Mouse (Mus musculus) midbrain, embryonic 15.5 days (tissue): ENCODE data around the gene Ccdc106. TPM values are rescaled to one million over a fixed set of nuclear protein-coding genes. Genes with fewer than 3 reads are reported as not detected.
"Not testable (repeated sequence)": the region's sequence is repeated elsewhere in the genome, so short reads cannot be mapped to it uniquely, and the experiment has no call there.

ENCODE experiments used
- ATAC-seq: fragments of 200-750 bp; cut with Nextera tagmentation; replicated peaks from 2 replicates; pipeline ENCODE4 v1.8.0; 2017; ENCODE audit warnings: moderate TSS enrichment
- H3K27ac ChIP-seq: fragments of 300-500 bp; sonication (generic); 2 replicates; pipeline ENCODE4 v1.5.1; 2015; ENCODE audit warnings: mild to moderate bottlenecking, inconsistent platforms
- H3K27me3 ChIP-seq: fragments of 300-500 bp; sonication (generic); replicated peaks from 2 replicates; pipeline ENCODE4 v1.6.1; 2015; ENCODE audit warnings: inconsistent platforms
- H3K36me3 ChIP-seq: fragments of 300-500 bp; sonication (generic); replicated peaks from 2 replicates; pipeline ENCODE4 v1.6.1; 2015; ENCODE audit warnings: inconsistent platforms
- H3K4me1 ChIP-seq: fragments of 300-500 bp; sonication (generic); 2 replicates; pipeline ENCODE4 v1.6.1; 2015; ENCODE audit warnings: inconsistent platforms
- H3K4me2 ChIP-seq: fragments of 300-500 bp; sonication (generic); 2 replicates; pipeline ENCODE4 v1.6.1; 2015; ENCODE audit warnings: inconsistent platforms, mild to moderate bottlenecking, moderate library complexity
- H3K4me3 ChIP-seq: fragments of 300-500 bp; sonication (generic); 2 replicates; pipeline ENCODE4 v1.5.1; 2015; ENCODE audit warnings: mild to moderate bottlenecking, inconsistent platforms
- H3K9ac ChIP-seq: fragments of 300-500 bp; sonication (generic); 2 replicates; pipeline ENCODE4 v1.6.1; 2015; ENCODE audit warnings: mild to moderate bottlenecking, inconsistent platforms
- H3K9me3 ChIP-seq: fragments of 300-500 bp; sonication (generic); 2 replicates; pipeline ENCODE4 v1.6.1; 2016; ENCODE audit warnings: inconsistent platforms
- WGBS: fragments of 180-500 bp; shearing (Covaris S2); methylation state at CpG from one replicate; pipeline ENCODE4 v1.1.7; 2015; ENCODE audit warnings: mixed read lengths; 5-methylcytosine and 5-hydroxymethylcytosine counted together
- polyA plus RNA-seq: library from polyadenylated mRNA; unstranded; fragments of >200 nt; fragmentation: Nextera tagmentation; extraction: Ambion mirVana; gene quantifications from 2 replicates; pipeline ENCODE4 v1.2.1, GENCODE M21; 2015

The Ccdc106 gene
- polyA plus RNA-seq, 1 experiment from 2014 or later, result 64.9 TPM

DNA sequence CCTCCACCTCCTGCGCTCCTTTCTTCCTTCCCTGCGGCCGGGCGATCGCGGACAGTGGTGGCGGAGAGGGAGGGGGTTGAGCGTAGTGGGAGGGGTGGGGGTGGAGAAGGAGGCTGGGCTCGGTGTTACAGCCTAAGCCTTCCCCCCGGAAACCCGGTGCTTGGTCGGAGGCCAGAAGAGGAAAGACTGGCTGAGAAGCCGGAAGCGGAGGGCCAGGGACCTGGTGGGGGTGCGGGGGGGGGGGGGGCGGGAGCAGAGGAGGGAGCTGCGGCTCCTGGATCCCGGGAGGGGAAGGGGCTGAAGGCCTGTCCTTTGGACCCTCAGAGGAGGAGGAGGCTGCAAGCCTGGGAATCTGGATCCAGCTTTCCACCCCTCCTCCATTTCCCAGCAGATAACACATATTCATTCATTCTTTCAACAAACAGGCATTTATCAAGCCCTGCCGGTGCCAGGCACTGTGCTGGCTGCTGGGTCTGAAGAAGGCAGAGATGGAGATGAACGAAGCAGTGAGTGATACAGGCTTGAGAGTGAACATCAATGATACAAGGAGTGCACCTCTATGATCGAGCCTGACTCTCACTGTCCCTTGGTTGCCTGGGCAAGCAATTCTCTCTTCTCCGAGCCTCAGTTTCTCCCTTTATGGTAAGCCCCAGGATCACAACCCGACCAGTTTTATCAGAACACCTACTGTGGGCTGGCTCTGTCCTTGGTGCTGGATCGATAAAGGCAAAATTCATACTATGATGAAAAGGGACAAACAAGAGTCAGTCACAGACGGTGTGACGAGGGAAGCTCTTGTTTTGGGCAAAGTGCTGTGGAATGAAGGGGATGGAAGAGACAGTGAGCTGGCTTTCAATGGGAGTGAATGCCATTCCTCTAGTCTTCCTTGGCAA lies 24.1 kb upstream of the Ccdc106 start, which contains the start of gene Zfp579:
Gene Zfp579, minus strand, starts transcription at position 156 of the 893 bp plus-strand sequence.
- Histone ChIP-seq H3K4me3 (peak within 1 kb of the TSS; percentile 82), H3K4me1 (peaks cover 42% of the 10 kb centered on the region), H3K9ac (peak within 1 kb of the TSS; percentile 95), H3K27me3 (no peaks in the 10 kb centered on the region), H3K9me3 (no peaks in the 10 kb centered on the region), H3K36me3 (peaks cover 20% of the 10 kb centered on the region; the same call in 1 of the 2 replicates), H3K27ac (peak within 1 kb of the TSS; percentile 81), H3K4me2 (peak within 1 kb of the TSS; percentile 75)
- peak; percentile 85 for ATAC-seq
- 3% methylated on average over 20 of the region's 26 CpGs for WGBS

DNA sequence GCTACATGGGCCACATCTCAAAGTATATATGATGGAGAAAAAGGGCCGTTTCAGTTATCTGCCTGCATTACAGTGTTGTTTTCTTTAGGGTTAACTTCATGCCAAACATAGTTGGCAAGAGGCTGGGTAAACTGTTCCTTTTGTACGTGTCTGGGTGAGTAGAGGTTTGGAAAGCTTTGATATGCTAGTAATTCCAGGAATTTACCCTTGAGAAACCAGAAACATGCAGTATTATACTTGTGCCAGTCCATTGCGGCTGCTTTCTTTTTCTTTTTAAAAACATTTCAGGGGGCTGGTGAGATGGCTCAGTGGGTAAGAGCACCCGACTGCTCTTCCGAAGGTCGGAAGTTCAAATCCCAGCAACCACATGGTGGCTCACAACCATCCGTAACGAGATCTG lies 23.4 kb upstream of the Ccdc106 start:
- H3K9me3 ChIP-seq, result no peaks in the 10 kb centered on the region
- peaks cover 42% of the 10 kb centered on the region for H3K4me1 ChIP-seq
- no peaks in the 10 kb centered on the region for H3K27me3 ChIP-seq
- peak overlapping the region; percentile 81 for H3K27ac ChIP-seq
- WGBS, result 65% methylated on average over 8 of the region's 8 CpGs
- no peak for ATAC-seq
- peak overlapping the region; percentile 75 for H3K4me2 ChIP-seq
- H3K9ac ChIP-seq, result peak overlapping the region; percentile 63
- peaks cover 14% of the 10 kb centered on the region; the same call in 1 of the 2 replicates for H3K36me3 ChIP-seq
- peak overlapping the region; percentile 82 for H3K4me3 ChIP-seq

DNA sequence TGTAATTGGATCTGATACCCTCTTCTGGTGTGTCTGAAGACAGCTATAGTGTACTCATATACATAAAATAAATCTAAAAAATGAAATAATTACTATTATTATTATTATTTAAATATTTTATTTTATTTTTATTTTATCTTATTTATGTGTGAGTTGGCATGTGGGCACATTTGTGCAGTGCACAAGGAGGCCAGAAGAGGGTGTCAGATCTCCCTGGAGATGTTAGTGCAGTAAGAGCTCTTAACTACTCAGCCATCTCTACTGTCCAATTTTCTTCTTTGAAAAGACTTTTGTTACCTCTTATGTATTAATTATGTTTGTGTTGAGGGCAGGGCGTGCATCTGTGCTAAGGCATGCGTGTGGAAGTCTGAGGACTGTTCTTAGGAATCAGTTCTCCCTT lies 20.5 kb upstream of the Ccdc106 start:
- Histone ChIP-seq H3K27me3 (no peaks in the 10 kb centered on the region), H3K27ac (no peak overlapping the region), H3K9ac (no peak overlapping the region), H3K36me3 (no peaks in the 10 kb centered on the region), H3K4me3 (no peak overlapping the region), H3K4me1 (peaks cover 14% of the 10 kb centered on the region), H3K4me2 (no peak overlapping the region), H3K9me3 (no peaks in the 10 kb centered on the region)
- no peak for ATAC-seq
- 76% methylated on average over 2 of the region's 2 CpGs for WGBS

DNA sequence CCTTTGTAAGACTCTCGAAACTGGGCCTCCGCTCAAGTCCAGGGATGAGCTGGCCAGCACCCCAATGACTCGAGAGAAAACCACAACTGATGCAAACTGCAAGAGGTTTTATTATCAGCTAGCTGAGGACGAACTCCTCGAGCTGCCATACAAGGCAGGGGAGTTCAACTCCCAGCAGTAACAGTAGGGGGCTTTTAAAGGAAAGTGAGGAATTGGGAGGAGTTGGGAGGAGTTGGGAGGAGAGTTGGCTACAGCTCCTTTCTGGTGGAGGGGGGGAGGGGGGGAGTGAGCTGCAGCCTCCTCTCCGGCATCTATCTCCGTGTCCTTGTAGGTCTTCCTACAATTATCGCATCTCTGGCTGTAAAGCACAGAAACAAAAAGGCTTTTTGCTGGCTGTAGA lies 17.5 kb upstream of the Ccdc106 start:
- H3K4me3 ChIP-seq, H3K27ac ChIP-seq, H3K4me1 ChIP-seq, H3K9ac ChIP-seq, ATAC-seq, H3K4me2 ChIP-seq, H3K9me3 ChIP-seq, H3K27me3 ChIP-seq: not testable (repeated sequence)
- 71% methylated on average over 8 of the region's 8 CpGs for WGBS
- peaks cover 15% of the 10 kb centered on the region for H3K36me3 ChIP-seq

GRCm38 (mm10) chr7:5008229-5008628 lies 12.1 kb upstream of the Ccdc106 start:
- no peak for ATAC-seq
- no peak overlapping the region for H3K4me3 ChIP-seq
- H3K9ac ChIP-seq, result no peak overlapping the region
- H3K4me1 ChIP-seq, result peaks cover 1% of the 10 kb centered on the region; the same call in 1 of the 2 replicates
- no peak overlapping the region for H3K27ac ChIP-seq
- H3K9me3 ChIP-seq, result no peaks in the 10 kb centered on the region
- H3K27me3 ChIP-seq, result no peaks in the 10 kb centered on the region
- peaks cover 60% of the 10 kb centered on the region for H3K36me3 ChIP-seq
- 96% methylated on average over 26 of the region's 26 CpGs for WGBS
- no peak overlapping the region for H3K4me2 ChIP-seq

DNA sequence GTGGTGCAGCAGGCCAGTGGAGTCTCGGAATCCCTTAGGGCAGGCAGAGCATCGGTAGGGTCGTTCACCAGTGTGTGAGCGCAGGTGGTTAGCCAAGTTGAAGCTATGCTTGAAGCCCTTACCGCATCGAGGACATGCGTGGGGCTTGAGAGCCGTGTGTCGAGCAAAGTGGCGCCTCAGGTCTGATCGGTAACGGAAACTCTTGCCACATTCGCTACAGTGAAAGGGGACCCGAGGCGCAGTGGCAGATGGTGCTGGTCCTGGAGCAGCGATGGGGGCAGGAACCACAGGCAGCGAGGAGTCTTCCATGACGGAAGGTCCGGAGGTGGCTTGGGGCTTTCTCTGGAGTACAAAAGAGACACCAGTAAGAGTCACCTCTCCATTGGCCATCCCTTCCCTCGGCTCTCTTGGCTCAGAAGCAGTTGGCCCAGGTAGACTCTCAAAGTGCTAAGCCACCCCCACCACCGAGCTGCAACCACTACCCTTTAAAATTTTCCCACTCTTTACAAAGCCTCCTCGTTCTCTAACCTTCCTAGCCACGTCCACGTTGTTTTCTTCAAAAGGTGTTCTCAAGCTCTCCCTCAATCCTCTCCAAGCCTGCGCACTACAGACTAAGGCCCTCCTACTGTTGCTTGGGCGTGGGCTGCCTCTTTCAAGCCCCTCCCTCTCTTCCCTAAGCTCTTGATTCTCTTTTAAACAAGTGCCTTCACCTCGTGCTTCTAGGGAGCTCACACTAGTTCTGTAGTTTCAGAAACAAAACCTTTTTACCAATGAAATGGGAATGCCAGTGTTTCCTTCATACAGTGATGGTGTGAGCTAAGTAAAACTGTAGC lies 7.5 kb upstream of the Ccdc106 start:
- no peak overlapping the region for H3K4me2 ChIP-seq
- H3K27me3 ChIP-seq, result no peaks in the 10 kb centered on the region
- no peak overlapping the region for H3K9ac ChIP-seq
- no peaks in the 10 kb centered on the region for H3K9me3 ChIP-seq
- H3K36me3 ChIP-seq, result peaks cover 46% of the 10 kb centered on the region
- 91% methylated on average over 27 of the region's 27 CpGs for WGBS
- no peak overlapping the region for H3K4me3 ChIP-seq
- H3K27ac ChIP-seq, result no peak overlapping the region
- peaks cover 11% of the 10 kb centered on the region; the same call in 1 of the 2 replicates for H3K4me1 ChIP-seq
- ATAC-seq, result no peak

DNA sequence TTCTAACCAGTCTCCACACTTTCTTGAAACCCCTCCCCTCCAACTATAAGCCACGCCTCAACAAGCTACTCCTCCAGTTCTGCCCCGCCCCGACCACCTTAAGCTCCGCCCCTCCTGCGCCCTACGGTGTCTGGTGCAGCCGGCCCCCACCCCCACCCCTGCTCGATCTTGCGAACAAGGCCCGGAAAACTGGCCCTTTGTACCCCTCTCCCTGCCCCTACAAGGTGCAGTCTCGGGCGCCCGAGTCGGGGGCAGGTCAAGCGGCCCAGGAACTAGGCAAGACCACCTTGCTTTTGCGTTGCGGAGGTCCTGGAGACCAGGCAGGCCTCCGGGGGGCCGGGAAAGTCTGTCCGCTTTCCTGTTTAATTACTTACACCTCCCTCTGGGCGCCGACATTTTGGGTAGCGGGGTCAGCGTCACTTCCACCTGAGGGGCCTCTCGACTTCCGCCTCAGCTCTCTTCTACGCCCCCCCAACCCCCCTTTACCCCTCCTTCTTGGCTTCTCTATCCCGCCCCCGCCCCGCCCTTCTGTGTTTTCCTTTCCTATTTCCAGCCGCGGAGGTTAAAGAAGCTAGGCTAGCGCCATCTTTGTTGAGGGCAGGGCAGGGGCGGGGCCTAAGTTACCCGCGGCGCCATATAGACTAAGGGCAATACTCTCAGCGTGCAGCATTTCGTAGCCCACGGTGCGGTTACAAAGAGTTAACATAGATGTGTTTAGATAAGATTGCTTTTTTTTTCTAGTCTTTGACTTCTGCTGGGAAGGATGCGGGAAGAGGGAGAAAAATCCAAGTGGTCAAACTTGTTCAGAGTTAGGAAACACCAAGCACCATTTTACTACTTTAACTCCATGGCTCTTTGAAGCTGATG lies 5.9 kb upstream of the Ccdc106 start, which contains the start of the genes Zfp524 and Fiz1:
Gene Zfp524, plus strand, starts transcription at position 165 of the 867 bp plus-strand sequence.
Gene Fiz1, minus strand, starts transcription at position 447 of the 867 bp plus-strand sequence.
- H3K9ac ChIP-seq, result peak within 1 kb of the TSS; percentile 87
- peak; percentile 87 for ATAC-seq
- peak within 1 kb of the TSS; percentile 84 for H3K4me3 ChIP-seq
- peak within 1 kb of the TSS; percentile 98 for H3K27ac ChIP-seq
- peaks cover 14% of the 10 kb centered on the region for H3K4me1 ChIP-seq
- H3K9me3 ChIP-seq, result no peaks in the 10 kb centered on the region
- H3K36me3 ChIP-seq, result peaks cover 30% of the 10 kb centered on the region
- H3K4me2 ChIP-seq, result peak within 1 kb of the TSS; percentile 57
- H3K27me3 ChIP-seq, result no peaks in the 10 kb centered on the region
- under 1% methylated on average over 42 of the region's 42 CpGs for WGBS

DNA sequence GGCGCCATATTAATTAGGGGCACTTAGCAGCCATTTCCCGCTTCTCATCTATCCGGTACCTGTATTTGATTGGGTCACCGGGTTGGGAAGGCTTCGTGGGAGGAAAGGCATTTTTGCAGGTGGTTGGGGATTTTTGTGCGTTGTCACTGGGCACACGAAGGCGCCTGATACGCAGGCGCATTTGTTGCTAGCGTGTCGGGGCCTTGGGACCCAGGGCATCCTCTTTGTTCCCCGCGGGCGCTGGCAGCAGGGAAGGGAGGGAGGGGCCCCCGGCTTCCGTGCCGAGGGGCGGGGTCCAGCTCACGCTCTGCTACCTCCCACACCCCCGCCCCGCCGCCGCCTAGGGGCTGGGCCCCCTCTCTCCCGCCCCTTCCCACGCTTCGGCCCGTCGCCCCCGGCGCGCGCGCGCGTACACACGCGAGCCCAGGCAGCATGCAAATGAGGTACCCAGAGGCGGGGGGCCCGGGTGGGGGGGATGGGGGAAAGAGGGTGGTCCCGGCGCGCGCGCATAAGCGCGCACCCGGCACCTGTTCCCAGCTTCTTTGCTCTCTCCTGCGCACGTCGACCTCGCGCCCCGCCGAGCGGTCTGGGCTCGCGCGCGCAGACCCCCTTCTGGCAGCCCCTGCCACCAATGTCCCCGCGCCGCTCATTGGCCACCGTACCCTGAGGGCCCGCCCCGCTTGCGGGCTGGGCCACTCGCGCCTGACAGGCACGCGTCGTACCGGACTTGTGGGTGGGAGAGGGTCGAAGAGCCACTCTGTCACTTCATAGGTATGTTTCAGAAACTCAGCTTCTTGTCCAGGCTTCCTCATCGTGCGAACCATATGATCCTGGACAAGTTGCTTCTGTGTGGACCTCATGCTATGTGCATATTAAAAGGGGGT lies 5.0 kb upstream of the Ccdc106 start, which contains the start of gene Gm44973:
Gene Gm44973, plus strand, starts transcription at position 379 of the 884 bp plus-strand sequence.
- Histone ChIP-seq H3K36me3 (peaks cover 22% of the 10 kb centered on the region), H3K4me3 (peak within 1 kb of the TSS; percentile 84), H3K9ac (peak within 1 kb of the TSS; percentile 87), H3K4me2 (peak within 1 kb of the TSS; percentile 57), H3K4me1 (peaks cover 15% of the 10 kb centered on the region), H3K27ac (peak within 1 kb of the TSS; percentile 98), H3K9me3 (no peaks in the 10 kb centered on the region), H3K27me3 (no peaks in the 10 kb centered on the region)
- peak; percentile 83 for ATAC-seq
- WGBS, result under 1% methylated on average over 73 of the region's 76 CpGs

- H3K36me3 ChIP-seq, result peaks cover 15% of the 10 kb centered on the region
These were observed 4.3 kb upstream of the Ccdc106 start for GRCm38 (mm10) chr7:5016057-5016456.

DNA sequence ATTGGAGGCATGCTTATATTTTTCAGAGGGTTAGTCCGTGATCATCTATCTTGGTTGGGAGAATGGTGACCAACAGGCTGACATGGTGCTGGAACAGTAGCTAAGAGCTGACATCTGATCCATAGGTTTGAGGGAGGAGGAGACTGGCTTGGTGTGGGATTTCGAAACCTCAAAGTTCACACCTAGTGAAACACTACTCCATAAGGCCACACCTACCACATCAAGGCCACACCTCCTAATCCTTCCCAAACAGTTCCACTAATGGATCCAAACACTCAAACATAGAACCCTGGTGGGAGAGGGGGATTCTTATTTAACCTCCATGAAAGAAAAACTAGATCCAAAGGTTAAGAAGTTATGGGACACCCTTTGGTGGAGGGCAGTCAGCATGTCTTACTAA lies 3.4 kb upstream of the Ccdc106 start:
- no peak for ATAC-seq
- Histone ChIP-seq H3K4me3 (no peak overlapping the region), H3K27ac (no peak overlapping the region), H3K27me3 (no peaks in the 10 kb centered on the region), H3K36me3 (peaks cover 7% of the 10 kb centered on the region), H3K9me3 (no peaks in the 10 kb centered on the region), H3K9ac (no peak overlapping the region), H3K4me1 (peaks cover 26% of the 10 kb centered on the region), H3K4me2 (no peak overlapping the region)
- 96% methylated on average over 2 of the region's 2 CpGs for WGBS

More at GRCm38 (mm10) chr7:5016057-5016456, 4.3 kb upstream of the Ccdc106 start:
- Histone ChIP-seq H3K9me3 (no peaks in the 10 kb centered on the region), H3K4me2 (peak overlapping the region; percentile 57), H3K4me1 (peaks cover 18% of the 10 kb centered on the region), H3K4me3 (peak overlapping the region; percentile 84), H3K9ac (peak overlapping the region; percentile 61), H3K27me3 (no peaks in the 10 kb centered on the region), H3K27ac (peak overlapping the region; percentile 98)
- no peak for ATAC-seq
- WGBS, result 70% methylated on average over 3 of the region's 3 CpGs
